26 mouse cellular contexts compared by ENCODE assay signal in genomic region chr15:3544289-3544688, GRCm38 (mm10). TPM values are rescaled to one million over a fixed set of nuclear protein-coding genes. Genes with fewer than 3 reads are reported as not detected.
"Had no signal": no experiment of that assay in that cellular context is flagged by ENCODE, and none has a peak within 500 bp of the region (broad histone marks: within the 10 kb centered on the region; RNA-seq: fewer than 3 reads in every experiment).

No protein-coding gene starts in this region.

- H3K9ac ChIP-seq: limb, embryonic 12.5 days; limb, embryonic 15.5 days; liver, embryonic 14.5 days; liver, postnatal 0 days; lung, embryonic 14.5 days; midbrain, embryonic 12.5 days; midbrain, embryonic 15.5 days; neural tube, embryonic 13.5 days; stomach, embryonic 15.5 days had no signal

- H3K27me3 ChIP-seq: limb, embryonic 12.5 days; limb, embryonic 15.5 days; midbrain, embryonic 12.5 days; midbrain, embryonic 15.5 days; neural tube, embryonic 13.5 days; stomach, embryonic 15.5 days had no signal

- ATAC-seq: liver, postnatal 0 days; lung, postnatal 0 days; midbrain, embryonic 15.5 days had no signal

- H3K27ac ChIP-seq: layer of hippocampus, adult 2 months; left cerebral cortex, adult 2 months; limb, embryonic 12.5 days; limb, embryonic 15.5 days; liver, embryonic 14.5 days; macrophage; midbrain, embryonic 12.5 days; midbrain, embryonic 15.5 days; neural tube, embryonic 13.5 days; stomach, embryonic 15.5 days had no signal

- H3K4me2 ChIP-seq: limb, embryonic 12.5 days; limb, embryonic 15.5 days; liver, embryonic 11.5 days; lung, embryonic 14.5 days; midbrain, embryonic 12.5 days; midbrain, embryonic 15.5 days; neural tube, embryonic 13.5 days; stomach, embryonic 15.5 days had no signal

- H3K4me3 ChIP-seq: layer of hippocampus, adult 2 months; left cerebral cortex, adult 2 months; limb, embryonic 12.5 days; limb, embryonic 15.5 days; midbrain, embryonic 12.5 days; midbrain, embryonic 15.5 days; myocyte; neural tube, embryonic 13.5 days; stomach, embryonic 15.5 days had no signal

- H3K36me3 ChIP-seq: limb, embryonic 12.5 days; midbrain, embryonic 12.5 days; midbrain, embryonic 15.5 days; neural tube, embryonic 13.5 days had no signal

- H3K4me1 ChIP-seq: limb, embryonic 12.5 days; limb, embryonic 15.5 days; midbrain, embryonic 12.5 days; midbrain, embryonic 15.5 days; neural tube, embryonic 13.5 days; stomach, embryonic 15.5 days had no signal

- DNase-seq: kidney, adult 9 months; kidney, postnatal 14 days; layer of hippocampus, adult 9-11 months; left cerebral cortex, postnatal 4 days; liver, postnatal 0 days; lung, embryonic 14.5 days; retina, postnatal 1 day; right cerebral cortex, postnatal 25 days; spleen, adult 18-20 months; thymus, adult 18-20 months; thymus, postnatal 36 days had no signal

- H3K9me3 ChIP-seq: limb, embryonic 12.5 days; limb, embryonic 15.5 days; midbrain, embryonic 12.5 days; midbrain, embryonic 15.5 days; neural tube, embryonic 13.5 days; stomach, embryonic 15.5 days had no signal

RNA-seq across cellular contexts. Expression of gene Ghr, which starts 39.0 kb away (rescaled TPM):
- total RNA-seq: monocyte, adult 5-6 weeks; neutrophil, adult 5-6 weeks had no signal
- polyA plus RNA-seq: macrophage had no signal
